Mouse (Mus musculus) CH12.LX (cell line): ENCODE measurements at regions not wholly inside any gene's neighbourhood (a gene's known extent, or its start where the extent isn't known, plus 50 kb on each side); places are given as distances from the start of the nearest gene placed in this dataset.
A peak's percentile ranks its signal among the peaks of the same experiment; 100 is the strongest.

Experiments used
- BHLHE40 ChIP-seq: IDR thresholded peaks from 2 replicates; pipeline ENCODE4 v1.6.1; 2011; ENCODE audit warnings: mild to moderate bottlenecking, low read depth, low read length, improper control_type of control experiment
- CTCF ChIP-seq, 2 experiments: IDR thresholded peaks in 1 of 2; conservative IDR thresholded peaks in 1 of 2; 2 replicates each; pipeline ENCODE4 v1.5.1; 2011 to 2012; ENCODE audit warnings: low read depth in 2 of 2, low read length in 2 of 2, improper control_type of control experiment in 1 of 2, inconsistent platforms in 1 of 2, mild to moderate bottlenecking in 1 of 2, moderate library complexity in 1 of 2
- E2F4 ChIP-seq: IDR thresholded peaks from 2 replicates; pipeline ENCODE4 v1.6.1; 2011; ENCODE audit warnings: low read depth, low read length, improper control_type of control experiment; ENCODE audit not compliant: insufficient replicate concordance
- ETS1 ChIP-seq: conservative IDR thresholded peaks from 2 replicates; pipeline ENCODE4 v1.6.1; 2012; ENCODE audit warnings: low read depth, mild to moderate bottlenecking, inconsistent platforms, low read length, improper control_type of control experiment, moderate library complexity
- POLR2A ChIP-seq: IDR thresholded peaks from 2 replicates; pipeline ENCODE4 v1.6.1; 2011; ENCODE audit warnings: low read depth, mild to moderate bottlenecking, improper control_type of control experiment, low read length
- SIN3A ChIP-seq: IDR thresholded peaks from 2 replicates; pipeline ENCODE4 v1.6.1; 2012; ENCODE audit warnings: low read length, improper control_type of control experiment, inconsistent platforms
- USF1 ChIP-seq: IDR thresholded peaks from 2 replicates; pipeline ENCODE4 v1.6.1; 2014; ENCODE audit warnings: low read depth, mild to moderate bottlenecking, inconsistent platforms, low read length, improper control_type of control experiment
- USF2 ChIP-seq: conservative IDR thresholded peaks from 2 replicates; pipeline ENCODE4 v1.6.1; 2011; ENCODE audit warnings: low read depth, low read length, improper control_type of control experiment

DNA sequence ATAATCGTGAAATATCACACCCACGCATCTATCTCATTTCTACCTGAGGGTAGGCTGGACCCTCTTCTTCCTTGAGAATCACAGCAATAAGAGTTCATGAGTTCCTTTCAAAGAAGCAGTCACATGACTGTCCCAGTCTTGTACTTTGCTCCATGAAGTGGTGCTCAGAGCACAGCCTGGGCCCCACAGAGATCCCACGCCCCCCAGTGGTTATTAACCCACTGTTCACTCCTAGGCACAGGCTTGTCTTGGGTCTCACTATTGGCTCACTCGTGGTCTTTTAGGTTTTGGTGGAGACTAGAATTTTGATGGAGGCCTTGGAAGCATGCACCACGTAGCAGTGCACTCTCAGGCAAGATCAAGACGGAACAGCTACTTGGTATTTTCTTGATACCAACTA is 57.4 kb upstream of the Shisa3 start:
- TF ChIP-seq E2F4 = no peak
- no peak for TF ChIP-seq USF2
- TF ChIP-seq POLR2A = no peak
- peak in 1 of 2 experiments; percentile 19; a peak in 1 of 4 replicates for TF ChIP-seq CTCF (conservative IDR thresholded peaks at IDR 0.05 in 1 of 2, IDR thresholded peaks at IDR 0.05 in 1 of 2; ENCODE audit: low read depth in 2 of 2, low read length in 2 of 2)
- TF ChIP-seq ETS1 = no peak
- TF ChIP-seq USF1 = no peak
- no peak for TF ChIP-seq BHLHE40
- TF ChIP-seq SIN3A = no peak
